Mouse (Mus musculus) heart, embryonic 12.5 days (tissue): ENCODE measurements around the gene Dtx2. TPM values are rescaled to one million over a fixed set of nuclear protein-coding genes. Genes with fewer than 3 reads are reported as not detected.

Experiments used
- polyA plus RNA-seq: library from polyadenylated mRNA; unstranded; fragments of >200 nt; fragmentation: Nextera tagmentation; extraction: Ambion mirVana; gene quantifications from 2 replicates; pipeline ENCODE4 v1.2.1, GENCODE M21; 2016

Dtx2 gene
- polyA plus RNA-seq, 1 experiment from 2014 or later, result 28.7 TPM

Other genes with a start within 250 kb of the Dtx2 start
- gene Styxl1, start 216.4 kb upstream of the Dtx2 start, polyA plus RNA-seq, result not detected in 2 replicates
- 950 TPM in 2 replicates for gene Mdh2, start 216.3 kb upstream of the Dtx2 start, polyA plus RNA-seq
- gene Srrm3, start 187.9 kb upstream of the Dtx2 start, polyA plus RNA-seq, result 0.22 TPM in 1 of 2 replicates, not detected in the other
- 916 and 1,021 TPM in 2 replicates for gene Hspb1, start 106.9 kb upstream of the Dtx2 start, polyA plus RNA-seq
- gene Ywhag, start 60.2 kb upstream of the Dtx2 start, polyA plus RNA-seq, result 214 and 222 TPM in 2 replicates
- gene Ssc4d, start 20.3 kb upstream of the Dtx2 start, polyA plus RNA-seq, result 0.70 and 1.6 TPM in 2 replicates
- gene Zp3, start 14.7 kb upstream of the Dtx2 start, polyA plus RNA-seq, result 0.13 TPM in 1 of 2 replicates, not detected in the other
- gene Upk3b, start 43.7 kb downstream of the Dtx2 start, polyA plus RNA-seq, result 60.2 and 60.5 TPM in 2 replicates
- 0.40 and 0.50 TPM in 2 replicates for gene Upk3bl, start 59.7 kb downstream of the Dtx2 start, polyA plus RNA-seq
- gene Rasa4, start 89.1 kb downstream of the Dtx2 start, polyA plus RNA-seq, result 1.0 and 1.6 TPM in 2 replicates
- gene Polr2j, start 121.8 kb downstream of the Dtx2 start, polyA plus RNA-seq, result 147 and 161 TPM in 2 replicates
- 20.9 and 21.8 TPM in 2 replicates for gene Lrwd1, start 141.3 kb downstream of the Dtx2 start, polyA plus RNA-seq
- gene Alkbh4, start 141.3 kb downstream of the Dtx2 start, polyA plus RNA-seq, result 14.4 and 16.8 TPM in 2 replicates
- gene Orai2, start 175.9 kb downstream of the Dtx2 start, polyA plus RNA-seq, result 3.0 and 3.1 TPM in 2 replicates
- gene Prkrip1, start 204.2 kb downstream of the Dtx2 start, polyA plus RNA-seq, result 41.8 and 48.1 TPM in 2 replicates